Mouse (Mus musculus): Measurements from ENCODE around the gene Atp6v0a1.

DNA sequence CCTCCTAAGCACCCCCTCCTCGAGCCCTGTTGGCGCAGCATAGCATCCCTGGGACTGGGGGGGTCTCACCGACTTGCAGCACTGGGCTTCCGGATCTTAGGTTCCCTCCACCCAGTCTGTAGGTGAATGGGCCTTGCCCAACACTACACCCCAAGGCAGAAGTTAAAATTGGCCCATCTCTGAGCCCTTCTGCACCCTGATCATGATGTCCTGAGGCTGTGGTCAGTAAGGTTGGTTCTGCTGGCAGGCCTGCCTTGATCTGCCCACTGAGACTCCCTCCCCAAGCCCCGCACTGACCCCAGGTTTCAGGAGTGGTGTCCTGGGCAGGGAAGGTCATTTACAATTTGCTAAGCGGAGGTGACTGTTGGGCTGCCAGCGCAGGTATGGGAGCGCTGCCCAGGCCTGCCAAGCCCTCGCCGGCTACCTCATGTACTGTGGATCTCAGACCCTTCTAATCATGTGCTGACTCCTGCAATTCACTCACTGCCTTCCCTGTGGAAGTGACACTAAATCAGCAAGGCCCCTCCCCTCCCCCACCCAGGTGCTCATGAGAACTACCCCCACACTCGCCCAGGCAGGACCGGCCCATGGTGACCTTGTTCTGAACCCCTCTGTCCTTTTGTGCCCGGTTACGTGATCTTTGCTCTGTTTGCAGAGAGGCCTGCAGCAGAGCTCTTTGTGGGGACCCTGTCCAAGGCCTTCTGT, 53.9 kb downstream of the Atp6v0a1 start:
- TF ChIP-seq CTCF (conservative IDR thresholded peaks at IDR 0.05; ENCODE audit: low read length) (no peak), NANOG (IDR thresholded peaks at IDR 0.05; ENCODE audit: borderline replicate concordance, low read length) (no peak)

Measured in E14TG2a.4 (cell line).